Mouse (Mus musculus) lung, adult 2 months (tissue): ENCODE measurements around the gene Aox3. TPM values are rescaled to one million over a fixed set of nuclear protein-coding genes. Genes with fewer than 3 reads are reported as not detected.

Experiments used
- DNase-seq: peaks from one replicate; pipeline ENCODE4 v3.0.0; 2022
- H3K4me1 ChIP-seq: fragments of 200-500 bp; 2 replicates; pipeline ENCODE4 v1.6.1; 2011; ENCODE audit warnings: low read length; ENCODE audit not compliant: control insufficient read depth, insufficient read depth
- H3K4me3 ChIP-seq: fragments of 200-500 bp; replicated peaks from 2 replicates; pipeline ENCODE3; 2011; ENCODE audit warnings: low read depth, mild to moderate bottlenecking, control low read depth, low read length; ENCODE audit errors: extremely low read depth
- CTCF ChIP-seq: fragments of 200-500 bp; IDR thresholded peaks from 2 replicates; pipeline ENCODE4 v1.5.1; 2011; ENCODE audit warnings: mild to moderate bottlenecking, low read length, control low read depth; ENCODE audit not compliant: insufficient read depth
- POLR2A ChIP-seq: fragments of 200-500 bp; IDR thresholded peaks from 2 replicates; pipeline ENCODE4 v1.6.1; 2011; ENCODE audit warnings: low read depth, mild to moderate bottlenecking, control low read depth, low read length, borderline replicate concordance; ENCODE audit errors: extremely low read depth
- WGBS: fragments of 180-500 bp; shearing (Covaris S2); methylation state at CpG from one replicate; pipeline ENCODE4 v1.1.7; 2018; 5-methylcytosine and 5-hydroxymethylcytosine counted together
- polyA plus RNA-seq: library from polyadenylated mRNA; depleted of rRNA; stranded (reverse); fragments of >200 nt; gene quantifications from 2 replicates; pipeline ENCODE4 v1.2.3, GENCODE M21; 2012; rRNA removed

Gene Aox3
- polyA plus RNA-seq, 1 experiment = 41.6 TPM

- TF ChIP-seq POLR2A (no peak), CTCF (no peak)
- H3K4me3 ChIP-seq = no peak overlapping the region
- WGBS = 87% methylated on average over 9 of the region's 9 CpGs
Observed at GRCm38 (mm10) chr1:58238961-58239360, 126.0 kb downstream of the Aox3 start.

GRCm38 (mm10) chr1:58240347-58240746 lies 127.4 kb downstream of the Aox3 start:
- no peak for DNase-seq
- H3K4me1 ChIP-seq = no peaks in the 10 kb centered on the region
- WGBS = 51% methylated on average over 6 of the region's 6 CpGs
- no peak overlapping the region for H3K4me3 ChIP-seq
- no peak for TF ChIP-seq CTCF
- no peak for TF ChIP-seq POLR2A

More at GRCm38 (mm10) chr1:58238961-58239360, 126.0 kb downstream of the Aox3 start:
- no peak for DNase-seq
- no peaks in the 10 kb centered on the region for H3K4me1 ChIP-seq

GRCm38 (mm10) chr1:58244487-58244886 lies 131.6 kb downstream of the Aox3 start:
- Histone ChIP-seq H3K4me1 (no peaks in the 10 kb centered on the region), H3K4me3 (no peak overlapping the region)
- DNase-seq = no peak
- WGBS = 63% methylated on average over 3 of the region's 3 CpGs
- TF ChIP-seq CTCF (no peak), POLR2A (no peak)

- WGBS = 41% methylated on average over 1 of the region's 1 CpGs
- TF ChIP-seq POLR2A = no peak
- TF ChIP-seq CTCF = no peak
- Histone ChIP-seq H3K4me1 (no peaks in the 10 kb centered on the region), H3K4me3 (no peak overlapping the region)
- DNase-seq = no peak
Observed at GRCm38 (mm10) chr1:58248518-58248917, 135.6 kb downstream of the Aox3 start.

Other genes starting within 250 kb of the Aox3 start
- gene Sgo2a, start 117.2 kb upstream of the Aox3 start, polyA plus RNA-seq = 0.10 and 0.39 TPM in 2 replicates
- gene Kctd18, start 94.2 kb upstream of the Aox3 start, polyA plus RNA-seq = 6.3 and 9.7 TPM in 2 replicates
- gene Aox1, start 83.2 kb upstream of the Aox3 start, polyA plus RNA-seq = 9.5 and 18.0 TPM in 2 replicates
- gene Aox4, start 97.3 kb downstream of the Aox3 start, polyA plus RNA-seq = 0.05 and 0.51 TPM in 2 replicates
- not detected in 2 replicates for gene Aox2, start 165.2 kb downstream of the Aox3 start, polyA plus RNA-seq